In genomic region chr5:74634391-74634790, GRCm38 (mm10) we compare ENCODE assay signal across 18 mouse cellular contexts.
A peak's percentile ranks its signal among the peaks of the same experiment; 100 is the strongest.
DNase-seq lines count a peak whose midpoint lies in the region; ATAC-seq and TF ChIP-seq lines count a peak whose summit lies in the region.
"Had no signal": no experiment of that assay in that cellular context is flagged by ENCODE, and none has a peak within 500 bp of the region (broad histone marks: within the 10 kb centered on the region; RNA-seq: fewer than 3 reads in every experiment).

No protein-coding gene starts in this region.

- ATAC-seq in kidney, postnatal 0 days (replicated peaks; ENCODE audit: low FRiP score, low read depth), result no peak
- ATAC-seq in kidney, embryonic 16.5 days (ENCODE audit: low FRiP score, low TSS enrichment), result no peak
- no peak for ATAC-seq in embryonic facial prominence, embryonic 12.5 days (ENCODE audit: insufficient number of reproducible peaks, insufficient read depth, low FRiP score, low TSS enrichment)
- ATAC-seq: forebrain, embryonic 14.5 days had no signal

- no peaks in the 10 kb centered on the region for H3K36me3 ChIP-seq in kidney, postnatal 0 days (ENCODE audit: insufficient read depth, low read length)
- H3K36me3 ChIP-seq in kidney, embryonic 16.5 days (ENCODE audit: insufficient read depth, low read length), result no peaks in the 10 kb centered on the region
- H3K36me3 ChIP-seq in embryonic facial prominence, embryonic 12.5 days, result no peaks in the 10 kb centered on the region
- no peaks in the 10 kb centered on the region for H3K36me3 ChIP-seq in limb, embryonic 10.5 days
- H3K36me3 ChIP-seq in hindbrain, embryonic 10.5 days, result no peaks in the 10 kb centered on the region
- H3K36me3 ChIP-seq: forebrain, embryonic 10.5 days; heart, embryonic 12.5 days; hindbrain, embryonic 15.5 days had no signal

- 74% methylated on average over 3 of the region's 3 CpGs for WGBS in kidney, postnatal 0 days
- WGBS in kidney, embryonic 16.5 days, result 65% methylated on average over 3 of the region's 3 CpGs
- WGBS in embryonic facial prominence, embryonic 12.5 days, result 31% methylated on average over 3 of the region's 3 CpGs
- 43% methylated on average over 3 of the region's 3 CpGs for WGBS in limb, embryonic 10.5 days
- WGBS in hindbrain, embryonic 10.5 days, result 70% methylated on average over 3 of the region's 3 CpGs

- no peaks in the 10 kb centered on the region for H3K27me3 ChIP-seq in kidney, postnatal 0 days (ENCODE audit: insufficient read depth, low read length)
- no peaks in the 10 kb centered on the region for H3K27me3 ChIP-seq in kidney, embryonic 16.5 days (ENCODE audit: insufficient read depth, low read length)
- no peaks in the 10 kb centered on the region for H3K27me3 ChIP-seq in embryonic facial prominence, embryonic 12.5 days
- H3K27me3 ChIP-seq in limb, embryonic 10.5 days (ENCODE audit: low read depth, poor library complexity, severe bottlenecking), result no peaks in the 10 kb centered on the region
- no peaks in the 10 kb centered on the region for H3K27me3 ChIP-seq in hindbrain, embryonic 10.5 days (ENCODE audit: insufficient read depth, poor library complexity, severe bottlenecking)
- H3K27me3 ChIP-seq: hindbrain, embryonic 15.5 days had no signal

- TF ChIP-seq CTCF in kidney, postnatal 0 days (IDR thresholded peaks at IDR 0.05; ENCODE audit: low read depth), result no peak

- H3K27ac ChIP-seq in kidney, postnatal 0 days, result no peak overlapping the region
- no peak overlapping the region for H3K27ac ChIP-seq in kidney, embryonic 16.5 days (ENCODE audit: low read length)
- 0 out of 2 replicates have a peak overlapping the region, but pooled peaks have one; percentile 41 for H3K27ac ChIP-seq in embryonic facial prominence, embryonic 12.5 days
- H3K27ac ChIP-seq in limb, embryonic 10.5 days, result peak overlapping the region; percentile 70; the same call in 1 of the 2 replicates
- no peak overlapping the region for H3K27ac ChIP-seq in hindbrain, embryonic 10.5 days
- H3K27ac ChIP-seq: forebrain, embryonic 10.5 days; hindbrain, embryonic 15.5 days had no signal

- H3K4me3 ChIP-seq in kidney, postnatal 0 days (replicated peaks; ENCODE audit: low read depth, low read length), result no peak overlapping the region
- no peak overlapping the region for H3K4me3 ChIP-seq in kidney, embryonic 16.5 days (ENCODE audit: low read length)
- H3K4me3 ChIP-seq in embryonic facial prominence, embryonic 12.5 days, result no peak overlapping the region
- H3K4me3 ChIP-seq in limb, embryonic 10.5 days, result no peak overlapping the region
- H3K4me3 ChIP-seq in hindbrain, embryonic 10.5 days, result no peak overlapping the region
- H3K4me3 ChIP-seq: erythroblast, embryonic 14.5 days; forebrain, embryonic 10.5 days; gastrocnemius, adult 2 months; heart, embryonic 12.5 days; hindbrain, embryonic 15.5 days had no signal

- H3K4me1 ChIP-seq in kidney, postnatal 0 days (replicated peaks; ENCODE audit: insufficient read depth, low read length), result peaks cover 11% of the 10 kb centered on the region; the same call in 1 of the 2 replicates
- peaks cover 15% of the 10 kb centered on the region for H3K4me1 ChIP-seq in kidney, embryonic 16.5 days (ENCODE audit: insufficient read depth, low read length)
- peaks cover 32% of the 10 kb centered on the region for H3K4me1 ChIP-seq in embryonic facial prominence, embryonic 12.5 days
- peaks cover 42% of the 10 kb centered on the region for H3K4me1 ChIP-seq in limb, embryonic 10.5 days
- peaks cover 30% of the 10 kb centered on the region for H3K4me1 ChIP-seq in hindbrain, embryonic 10.5 days (replicated peaks)
- H3K4me1 ChIP-seq: heart, embryonic 12.5 days had no signal

- no peaks in the 10 kb centered on the region for H3K9me3 ChIP-seq in kidney, postnatal 0 days (replicated peaks; ENCODE audit: low read length)
- H3K9me3 ChIP-seq in kidney, embryonic 16.5 days (ENCODE audit: low read length), result no peaks in the 10 kb centered on the region
- H3K9me3 ChIP-seq in embryonic facial prominence, embryonic 12.5 days, result no peaks in the 10 kb centered on the region
- no peaks in the 10 kb centered on the region for H3K9me3 ChIP-seq in limb, embryonic 10.5 days (replicated peaks)
- no peaks in the 10 kb centered on the region for H3K9me3 ChIP-seq in hindbrain, embryonic 10.5 days
- H3K9me3 ChIP-seq: forebrain, embryonic 10.5 days; heart, embryonic 12.5 days; hindbrain, embryonic 15.5 days had no signal

- no peak overlapping the region for H3K4me2 ChIP-seq in kidney, postnatal 0 days (ENCODE audit: low read length)
- H3K4me2 ChIP-seq in kidney, embryonic 16.5 days (replicated peaks; ENCODE audit: low read depth, low read length), result no peak overlapping the region
- no peak overlapping the region for H3K4me2 ChIP-seq in embryonic facial prominence, embryonic 12.5 days (replicated peaks)
- H3K4me2 ChIP-seq: heart, embryonic 12.5 days; hindbrain, embryonic 15.5 days had no signal

- no peak overlapping the region for H3K9ac ChIP-seq in kidney, postnatal 0 days (ENCODE audit: low read depth, low read length)
- H3K9ac ChIP-seq in kidney, embryonic 16.5 days (replicated peaks; ENCODE audit: low read length), result no peak overlapping the region
- H3K9ac ChIP-seq in embryonic facial prominence, embryonic 12.5 days, result no peak overlapping the region
- H3K9ac ChIP-seq: heart, embryonic 12.5 days; hindbrain, embryonic 15.5 days had no signal

- peak; percentile 27 for DNase-seq in kidney, postnatal 0 days (ENCODE audit: low spot score)
- DNase-seq in limb, embryonic 10.5 days (ENCODE audit: low spot score), result no peak
- DNase-seq in adrenal gland, postnatal 14 days, result no peak
- no peak for DNase-seq in MN1 (ENCODE audit: low spot score)
- DNase-seq in hindbrain, embryonic 10.5 days (ENCODE audit: low spot score), result no peak
- DNase-seq: adrenal gland, adult 2 months; adrenal gland, postnatal 36 days; cerebellum, adult 8-10 months; cerebellum, postnatal 14 days; gastrocnemius, adult 2 months; gastrocnemius, postnatal 25 days had no signal

Comparison
In these comparisons a context has a peak if more than half of its experiments do, and no peak if none do; other contexts are left out.
1. H3K27ac ChIP-seq: peak in embryonic facial prominence, embryonic 12.5 days (single experiment) and limb, embryonic 10.5 days (single experiment); none in kidney, postnatal 0 days (single experiment), kidney, embryonic 16.5 days (single experiment) and hindbrain, embryonic 10.5 days (single experiment).